Mouse (Mus musculus): ENCODE measurements around the gene Ddx25. TPM values are rescaled to one million over a fixed set of nuclear protein-coding genes. Genes with fewer than 3 reads are reported as not detected.

Ddx25 gene
- polyA plus RNA-seq (2017; shearing (Covaris generic)), result 0.06 TPM

DNA sequence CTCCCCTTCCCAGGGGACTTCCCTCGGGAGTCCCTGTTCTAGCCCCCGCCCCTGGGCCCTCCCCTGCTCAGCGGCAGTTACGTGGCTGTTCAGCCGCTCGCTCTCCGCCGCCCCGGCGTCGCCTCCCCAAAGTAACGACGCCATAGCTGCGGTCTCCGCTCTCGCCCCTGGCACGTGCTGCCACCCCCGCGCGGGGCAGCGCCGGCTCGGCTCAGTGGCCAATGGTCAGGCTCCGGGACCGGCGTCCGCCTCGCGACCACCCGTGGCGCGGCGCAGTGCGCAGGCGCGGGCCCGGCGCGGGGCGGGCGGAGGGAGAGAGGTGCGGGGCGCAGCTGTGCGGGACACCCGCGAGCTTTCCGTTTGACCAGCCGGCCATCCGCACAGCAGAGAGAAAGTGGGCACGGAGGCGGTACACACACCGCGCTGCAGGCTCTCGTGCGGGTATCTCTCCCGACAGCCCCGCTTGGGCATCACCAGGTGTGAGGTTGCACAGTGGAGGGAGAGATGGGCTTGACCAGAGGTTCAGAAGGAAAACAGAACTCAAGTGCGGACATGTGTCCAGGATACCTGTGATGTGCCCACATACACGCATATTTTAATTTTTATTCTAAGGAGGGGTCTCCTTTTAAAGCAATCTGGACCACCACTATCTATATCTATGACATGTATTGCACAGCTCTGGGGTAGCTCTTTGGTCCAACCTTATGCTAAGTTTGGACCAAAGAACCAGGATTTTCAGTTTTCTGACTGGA is at the start of gene Ddx25, which contains the start of gene Pus3:
Gene Ddx25 (minus strand): TSS at position 272 of the 752 bp plus-strand sequence.
Gene Pus3 (plus strand): TSS at position 339 of the 752 bp plus-strand sequence.

GRCm38 (mm10) chr9:35569571-35570534 is 11.5 kb upstream of the Ddx25 start, which contains the start of the genes Pate2 and Hyls1:
TSS of gene Pate2 (plus strand) at chr9:35570284.
TSS of gene Hyls1 (minus strand) at chr9:35570398.

GRCm38 (mm10) chr9:35518169-35518568 is 40.2 kb downstream of the Ddx25 start, which contains the start of gene Gm1113:
TSS of gene Gm1113 (minus strand) at chr9:35518269.

Other genes starting within 250 kb of the Ddx25 start
- gene Cdon, start 137.4 kb downstream of the Ddx25 start, polyA plus RNA-seq (2017; shearing (Covaris generic)), result 11.9 TPM
- gene Gm1113, start 40.3 kb downstream of the Ddx25 start, polyA plus RNA-seq (2017; shearing (Covaris generic)), result not detected
- 30.1 TPM for gene Pus3, start 67 bp upstream of the Ddx25 start, polyA plus RNA-seq (2017; shearing (Covaris generic))
- 0.42 TPM for gene Pate2, start 11.8 kb upstream of the Ddx25 start, polyA plus RNA-seq (2017; shearing (Covaris generic))
- 11.6 TPM for gene Hyls1, start 11.9 kb upstream of the Ddx25 start, polyA plus RNA-seq (2017; shearing (Covaris generic))
- not detected for gene Pate4, start 53.4 kb upstream of the Ddx25 start, polyA plus RNA-seq (2017; shearing (Covaris generic))
- gene Pate3, start 89.7 kb upstream of the Ddx25 start, polyA plus RNA-seq (2017; shearing (Covaris generic)), result not detected
- gene Pate1, start 128.9 kb upstream of the Ddx25 start, polyA plus RNA-seq (2017; shearing (Covaris generic)), result 0.34 TPM
- gene Gm17677, start 182.5 kb upstream of the Ddx25 start, polyA plus RNA-seq (2017; shearing (Covaris generic)), result not detected
- gene Gm17727, start 219.6 kb upstream of the Ddx25 start, polyA plus RNA-seq (2017; shearing (Covaris generic)), result not detected
- gene Gm27235, start 231.6 kb upstream of the Ddx25 start, polyA plus RNA-seq (2017; shearing (Covaris generic)), result not detected
- gene D730048I06Rik, start 231.6 kb upstream of the Ddx25 start, polyA plus RNA-seq (2017; shearing (Covaris generic)), result not detected

Measured in naive thymus-derived CD4-positive, alpha-beta T cell, adult 5 months (primary cell).